ENCODE assay signal across 19 mouse cellular contexts in the genomic region with DNA sequence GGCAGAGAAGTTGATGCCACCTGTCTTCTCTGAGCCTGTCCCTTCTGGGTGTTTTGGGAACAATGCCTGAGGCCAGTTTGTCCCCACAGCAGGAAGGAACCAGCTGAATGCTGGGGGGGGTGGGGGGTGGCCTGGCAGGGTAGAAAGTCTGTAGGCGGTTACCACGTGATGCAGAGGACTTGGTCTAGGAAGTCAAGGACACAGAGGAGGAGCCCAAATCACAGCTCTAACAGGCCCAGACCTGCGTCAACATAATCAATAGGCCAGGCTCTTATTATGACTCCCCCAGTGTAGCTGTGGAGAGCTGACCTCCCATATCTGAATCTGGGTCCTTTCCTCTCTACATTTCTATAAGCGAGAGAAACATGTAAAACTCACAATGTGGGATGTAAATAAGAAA.
"Had no signal": no experiment of that assay in that cellular context is flagged by ENCODE, and none has a peak within 500 bp of the region (broad histone marks: within the 10 kb centered on the region; RNA-seq: fewer than 3 reads in every experiment).

No protein-coding gene starts in this region.

- DNase-seq: kidney, adult 18-20 months; kidney, adult 9 months; kidney, postnatal 14 days; kidney, postnatal 4 days; left cerebral cortex, postnatal 4 days; lung, adult 2 months; lung, postnatal 14 days; lung, postnatal 4 days; midbrain, embryonic 14.5 days; right cerebral cortex, adult 18-20 months; right cerebral cortex, postnatal 14 days; spleen, adult 18-20 months; thymus, postnatal 25 days had no signal

- H3K4me3 ChIP-seq: limb, embryonic 13.5 days; neural tube, embryonic 12.5 days; neural tube, embryonic 15.5 days; stomach, embryonic 15.5 days had no signal

- H3K4me2 ChIP-seq: limb, embryonic 13.5 days; midbrain, embryonic 11.5 days; neural tube, embryonic 12.5 days; neural tube, embryonic 15.5 days; stomach, embryonic 15.5 days had no signal

- H3K9me3 ChIP-seq: limb, embryonic 13.5 days; neural tube, embryonic 12.5 days; neural tube, embryonic 15.5 days; stomach, embryonic 15.5 days had no signal

- H3K36me3 ChIP-seq: limb, embryonic 13.5 days; neural tube, embryonic 12.5 days; neural tube, embryonic 15.5 days; stomach, embryonic 15.5 days had no signal

- H3K9ac ChIP-seq: limb, embryonic 13.5 days; liver, embryonic 14.5 days; neural tube, embryonic 12.5 days; neural tube, embryonic 15.5 days; stomach, embryonic 15.5 days had no signal

- H3K27me3 ChIP-seq: limb, embryonic 13.5 days; neural tube, embryonic 12.5 days; neural tube, embryonic 15.5 days; stomach, embryonic 15.5 days had no signal

- H3K27ac ChIP-seq: limb, embryonic 13.5 days; liver, embryonic 14.5 days; neural tube, embryonic 12.5 days; neural tube, embryonic 15.5 days; stomach, embryonic 15.5 days had no signal

- H3K4me1 ChIP-seq: limb, embryonic 13.5 days; neural tube, embryonic 12.5 days; neural tube, embryonic 15.5 days; stomach, embryonic 15.5 days had no signal
